In the genomic region with DNA sequence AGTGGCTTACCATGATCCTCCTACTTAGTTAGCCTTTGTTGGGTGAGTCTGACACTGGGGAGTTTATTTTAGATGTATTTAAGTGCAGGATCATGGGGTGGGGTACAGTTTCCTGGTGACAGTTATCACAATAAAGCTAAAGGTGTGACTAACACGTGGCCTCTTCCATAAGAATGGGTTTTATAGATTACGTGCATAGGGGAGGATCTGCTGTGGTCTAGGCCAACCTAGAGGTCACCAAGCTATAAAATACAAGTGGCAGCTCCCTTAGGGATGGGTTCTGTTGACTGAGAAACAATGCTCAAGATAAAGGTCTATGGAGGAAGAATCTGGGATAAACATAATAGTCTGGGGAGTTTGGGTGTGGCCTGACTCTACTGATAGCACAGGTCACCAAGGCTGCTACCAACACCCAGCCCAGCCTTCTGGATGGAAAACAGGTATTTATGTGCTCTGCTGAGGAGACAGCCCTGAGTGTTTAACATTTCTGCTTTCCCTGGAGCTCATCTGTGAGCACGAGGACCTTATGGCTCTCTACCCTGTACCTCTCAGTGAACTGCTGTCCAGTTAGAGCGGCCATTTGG, we compare ENCODE assay signal across 33 mouse cellular contexts. TPM values are rescaled to one million over a fixed set of nuclear protein-coding genes. Genes with fewer than 3 reads are reported as not detected.
"Had no signal": no experiment of that assay in that cellular context is flagged by ENCODE, and none has a peak within 500 bp of the region (broad histone marks: within the 10 kb centered on the region; RNA-seq: fewer than 3 reads in every experiment).

No protein-coding gene starts in this region.

- H3K4me3 ChIP-seq: limb, embryonic 10.5 days; limb, embryonic 12.5 days; limb, embryonic 13.5 days; limb, embryonic 15.5 days; liver, embryonic 12.5 days; liver, embryonic 13.5 days; liver, embryonic 15.5 days; lung, embryonic 15.5 days; megakaryocyte, embryonic 14.5 days; midbrain, embryonic 10.5 days; midbrain, embryonic 12.5 days; midbrain, embryonic 13.5 days; midbrain, embryonic 15.5 days; myocyte; neural tube, embryonic 12.5 days had no signal

- H3K36me3 ChIP-seq: limb, embryonic 10.5 days; limb, embryonic 12.5 days; limb, embryonic 13.5 days; limb, embryonic 15.5 days; liver, embryonic 12.5 days; liver, embryonic 13.5 days; liver, embryonic 15.5 days; lung, embryonic 15.5 days; midbrain, embryonic 10.5 days; midbrain, embryonic 12.5 days; midbrain, embryonic 13.5 days; midbrain, embryonic 15.5 days; neural tube, embryonic 12.5 days had no signal

- DNase-seq: left cerebral cortex, postnatal 4 days; liver; liver, embryonic 13.5 days; liver, postnatal 0 days; lung, adult 18-20 months; lung, adult 2 months; lung, embryonic 14.5 days; lung, postnatal 10 days; lung, postnatal 14 days; lung, postnatal 36 days; lung, postnatal 4 days; midbrain, embryonic 14.5 days had no signal

- H3K9ac ChIP-seq: limb, embryonic 12.5 days; limb, embryonic 13.5 days; limb, embryonic 15.5 days; liver, embryonic 12.5 days; liver, embryonic 13.5 days; liver, embryonic 14.5 days; liver, embryonic 15.5 days; liver, postnatal 0 days; lung, embryonic 14.5 days; lung, embryonic 15.5 days; midbrain, embryonic 12.5 days; midbrain, embryonic 13.5 days; midbrain, embryonic 15.5 days; neural tube, embryonic 12.5 days had no signal

- H3K27ac ChIP-seq: limb, embryonic 10.5 days; limb, embryonic 12.5 days; limb, embryonic 13.5 days; limb, embryonic 15.5 days; liver, embryonic 12.5 days; liver, embryonic 13.5 days; liver, embryonic 14.5 days; liver, embryonic 15.5 days; lung, embryonic 15.5 days; macrophage; midbrain, embryonic 10.5 days; midbrain, embryonic 12.5 days; midbrain, embryonic 13.5 days; midbrain, embryonic 15.5 days; neural tube, embryonic 12.5 days had no signal

- H3K27me3 ChIP-seq: limb, embryonic 12.5 days; limb, embryonic 13.5 days; limb, embryonic 15.5 days; liver, embryonic 12.5 days; liver, embryonic 13.5 days; liver, embryonic 15.5 days; lung, embryonic 15.5 days; midbrain, embryonic 12.5 days; midbrain, embryonic 13.5 days; midbrain, embryonic 15.5 days; neural tube, embryonic 12.5 days had no signal

- H3K4me1 ChIP-seq: limb, embryonic 10.5 days; limb, embryonic 12.5 days; limb, embryonic 13.5 days; liver, embryonic 12.5 days; liver, embryonic 13.5 days; liver, embryonic 15.5 days; lung, embryonic 15.5 days; midbrain, embryonic 10.5 days; midbrain, embryonic 12.5 days; midbrain, embryonic 13.5 days; midbrain, embryonic 15.5 days; neural tube, embryonic 12.5 days had no signal

- ATAC-seq: liver, embryonic 12.5 days; liver, postnatal 0 days; lung, postnatal 0 days; midbrain, embryonic 13.5 days; midbrain, embryonic 15.5 days; midbrain, embryonic 16.5 days had no signal

- H3K4me2 ChIP-seq: limb, embryonic 12.5 days; limb, embryonic 13.5 days; limb, embryonic 15.5 days; liver, embryonic 11.5 days; liver, embryonic 12.5 days; liver, embryonic 13.5 days; liver, embryonic 15.5 days; lung, embryonic 14.5 days; lung, embryonic 15.5 days; midbrain, embryonic 11.5 days; midbrain, embryonic 12.5 days; midbrain, embryonic 13.5 days; midbrain, embryonic 15.5 days; neural tube, embryonic 12.5 days had no signal

- H3K9me3 ChIP-seq: limb, embryonic 10.5 days; limb, embryonic 12.5 days; limb, embryonic 13.5 days; limb, embryonic 15.5 days; liver, embryonic 12.5 days; liver, embryonic 13.5 days; liver, embryonic 15.5 days; lung, embryonic 15.5 days; midbrain, embryonic 10.5 days; midbrain, embryonic 12.5 days; midbrain, embryonic 13.5 days; midbrain, embryonic 15.5 days; neural tube, embryonic 12.5 days had no signal

RNA-seq across cellular contexts. Expression of a gene that starts 9.7 kb away (rescaled TPM):
- polyA plus RNA-seq: liver, embryonic 12.5 days; macrophage; midbrain, embryonic 10.5 days; midbrain, embryonic 13.5 days had no signal

RNA-seq across cellular contexts. Expression of a gene that starts 23.4 kb away (rescaled TPM):
- polyA plus RNA-seq: liver, embryonic 11.5 days; liver, embryonic 12.5 days; liver, embryonic 13.5 days; liver, embryonic 14.5 days; lung, embryonic 14.5 days; lung, embryonic 15.5 days; lung, postnatal 0 days; macrophage; midbrain, embryonic 10.5 days; midbrain, embryonic 11.5 days; midbrain, embryonic 12.5 days; midbrain, embryonic 14.5 days; neural tube, embryonic 11.5 days had no signal
